Mouse (Mus musculus) liver, embryonic 14.5 days (tissue): ENCODE measurements around the gene Ercc8.

Experiments used
- CTCF ChIP-seq: IDR thresholded peaks from 2 replicates; pipeline ENCODE4 v1.5.1; 2016; ENCODE audit warnings: antibody characterized with exemption, low read depth, control low read depth
- EP300 ChIP-seq: IDR thresholded peaks from 2 replicates; pipeline ENCODE4 v1.6.1; 2016; ENCODE audit warnings: antibody characterized with exemption, low read depth

GRCm38 (mm10) chr13:108114257-108114656 lies 44.3 kb upstream of the Ercc8 start:
- TF ChIP-seq CTCF (no peak), EP300 (no peak)
